Mouse (Mus musculus) bone marrow macrophage, adult 2 months (primary cell): Measurements from ENCODE around the gene Zbtb25.

Experiments used
- CTCF ChIP-seq: IDR thresholded peaks from 2 replicates; pipeline ENCODE4 v1.5.1; 2012; ENCODE audit warnings: low read depth, mild to moderate bottlenecking, low read length, moderate library complexity
- POLR2A ChIP-seq: IDR thresholded peaks from 2 replicates; pipeline ENCODE4 v1.6.1; 2012; ENCODE audit warnings: mild to moderate bottlenecking, low read depth, low read length, borderline replicate concordance

- TF ChIP-seq POLR2A (peak; percentile 91; the same call in 1 of the 2 replicates), CTCF (no peak)
Observed at GRCm38 (mm10) chr12:76403886-76404537, 34.6 kb upstream of the Zbtb25 start, which contains the start of gene Hspa2.
